Mouse (Mus musculus): ENCODE results near the gene Adgrb3. TPM values are rescaled to one million over a fixed set of nuclear protein-coding genes. Genes with fewer than 3 reads are reported as not detected.
"Not testable (repeated sequence)": the region's sequence is repeated elsewhere in the genome, so short reads cannot be mapped to it uniquely, and the experiment has no call there.

The Adgrb3 gene
- polyA plus RNA-seq, 1 experiment from 2014 or later, result 0.06 TPM

DNA sequence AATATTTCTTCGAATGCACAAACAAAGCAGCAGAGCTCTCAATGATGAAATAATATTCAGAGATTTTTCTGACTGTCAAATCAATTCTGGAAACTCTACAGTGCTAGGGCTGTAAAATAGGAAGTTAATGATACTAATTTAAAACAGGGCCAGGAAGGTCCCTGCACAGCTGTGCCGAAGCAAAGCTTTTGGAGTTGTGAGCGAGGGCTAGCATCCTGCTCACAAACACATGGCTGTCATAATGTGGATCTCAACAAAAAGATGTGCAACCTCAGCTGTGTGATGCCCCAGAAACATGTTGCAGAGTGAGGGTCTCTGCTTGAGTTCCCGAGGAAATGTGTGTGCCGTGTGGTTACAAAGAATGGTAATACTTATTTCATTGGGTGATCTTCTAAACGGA is 772.3 kb downstream of the Adgrb3 start:
- H3K4me1 ChIP-seq (replicated peaks), result no peaks in the 10 kb centered on the region
- H3K36me3 ChIP-seq (replicated peaks), result no peaks in the 10 kb centered on the region
- no peak overlapping the region for H3K4me2 ChIP-seq
- no peaks in the 10 kb centered on the region for H3K27me3 ChIP-seq
- ATAC-seq (ENCODE audit: insufficient read depth), result no peak
- H3K27ac ChIP-seq (replicated peaks), result no peak overlapping the region
- H3K4me3 ChIP-seq (replicated peaks), result no peak overlapping the region
- no peak overlapping the region for H3K9ac ChIP-seq
- 63% methylated on average over 6 of the region's 6 CpGs for WGBS (ENCODE audit: insufficient replicate concordance)
- no peaks in the 10 kb centered on the region for H3K9me3 ChIP-seq (replicated peaks)

DNA sequence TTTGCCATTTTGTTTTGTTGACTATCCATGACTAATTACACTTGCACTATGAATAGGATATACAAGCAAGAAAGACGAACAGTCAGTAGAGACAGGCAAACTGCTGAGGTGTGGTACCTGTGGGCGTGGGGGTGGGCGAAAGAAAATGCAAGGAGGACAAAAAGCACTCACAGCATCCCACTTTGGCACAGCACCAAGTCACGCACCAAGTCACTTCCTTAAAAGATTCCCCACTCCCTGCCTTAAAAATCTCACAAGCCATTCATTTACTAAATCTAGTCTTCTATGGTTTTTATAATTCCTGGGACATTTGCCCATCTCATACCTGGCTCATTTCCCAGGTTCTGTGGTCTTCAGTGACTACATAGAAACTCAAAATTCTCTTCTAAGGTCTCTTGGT is 787.4 kb downstream of the Adgrb3 start:
- ATAC-seq (ENCODE audit: insufficient read depth), result no peak
- no peak overlapping the region for H3K4me2 ChIP-seq
- 53% methylated on average over 4 of the region's 4 CpGs for WGBS (ENCODE audit: insufficient replicate concordance)
- no peak overlapping the region for H3K9ac ChIP-seq
- no peaks in the 10 kb centered on the region for H3K27me3 ChIP-seq
- no peaks in the 10 kb centered on the region for H3K4me1 ChIP-seq (replicated peaks)
- H3K36me3 ChIP-seq (replicated peaks), result no peaks in the 10 kb centered on the region
- H3K27ac ChIP-seq (replicated peaks), result no peak overlapping the region
- no peak overlapping the region for H3K4me3 ChIP-seq (replicated peaks)
- H3K9me3 ChIP-seq (replicated peaks), result no peaks in the 10 kb centered on the region

- 63% methylated on average over 10 of the region's 10 CpGs for WGBS (ENCODE audit: insufficient replicate concordance)
- no peak for ATAC-seq (ENCODE audit: insufficient read depth)
- no peak overlapping the region for H3K27ac ChIP-seq (replicated peaks)
- no peaks in the 10 kb centered on the region for H3K4me1 ChIP-seq (replicated peaks)
- no peak overlapping the region for H3K9ac ChIP-seq
- no peak overlapping the region for H3K4me2 ChIP-seq
- 0 out of 2 replicates have a peak, but pooled peaks cover 3% of the 10 kb centered on the region for H3K9me3 ChIP-seq (replicated peaks)
- no peaks in the 10 kb centered on the region for H3K36me3 ChIP-seq (replicated peaks)
- no peak overlapping the region for H3K4me3 ChIP-seq (replicated peaks)
- H3K27me3 ChIP-seq, result no peaks in the 10 kb centered on the region
These were observed 795.3 kb downstream of the Adgrb3 start for GRCm38 (mm10) chr1:25034161-25034560.

DNA sequence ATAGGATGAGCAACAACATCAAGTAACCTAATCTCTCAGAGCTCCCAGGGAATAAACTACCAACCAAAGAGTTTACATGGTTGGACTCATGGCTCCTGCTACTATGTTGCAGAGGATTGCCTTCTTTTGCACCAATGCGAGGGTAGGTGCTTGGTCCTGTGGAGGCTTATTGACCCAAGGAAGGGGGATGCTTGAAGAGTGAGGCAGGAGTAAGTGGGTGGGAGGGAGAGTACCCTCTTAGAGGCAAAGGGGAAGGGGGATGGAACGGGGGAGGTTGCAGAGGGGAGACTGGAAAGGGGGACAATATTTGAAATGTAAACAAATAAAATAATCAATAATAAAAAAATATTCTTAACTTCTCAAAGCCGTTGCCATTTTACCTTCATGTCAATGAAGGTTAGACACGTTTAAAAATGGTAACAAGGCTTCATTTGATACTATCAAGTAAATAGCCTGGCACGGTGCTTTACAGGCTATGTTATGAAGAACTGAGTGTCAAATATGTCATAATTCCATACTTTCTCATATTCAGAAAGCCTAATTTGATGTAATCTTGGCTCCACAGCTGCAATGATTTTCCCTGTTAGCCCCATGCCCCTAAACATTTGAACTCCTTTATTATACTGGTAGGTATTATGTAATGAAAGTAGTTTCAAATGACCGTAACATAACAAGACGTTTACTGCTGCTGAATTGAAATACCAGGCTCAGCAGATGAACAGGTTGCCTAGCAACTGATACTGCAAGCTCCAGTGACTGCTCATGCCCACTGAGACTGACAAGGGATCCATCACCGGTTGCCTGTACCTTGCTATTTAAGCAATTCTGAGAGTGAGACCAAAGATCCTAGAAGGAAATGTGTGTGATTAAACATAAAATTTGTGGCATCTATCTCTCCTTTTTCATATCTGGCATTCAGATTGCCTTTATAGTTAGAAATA is 796.1 kb downstream of the Adgrb3 start:
- H3K9ac ChIP-seq, result no peak overlapping the region
- H3K4me2 ChIP-seq, result no peak overlapping the region
- H3K27me3 ChIP-seq, result no peaks in the 10 kb centered on the region
- ATAC-seq (ENCODE audit: insufficient read depth), result no peak
- H3K4me1 ChIP-seq (replicated peaks), result no peaks in the 10 kb centered on the region
- 0 out of 2 replicates have a peak, but pooled peaks cover 3% of the 10 kb centered on the region for H3K9me3 ChIP-seq (replicated peaks)
- no peaks in the 10 kb centered on the region for H3K36me3 ChIP-seq (replicated peaks)
- H3K4me3 ChIP-seq (replicated peaks), result no peak overlapping the region
- H3K27ac ChIP-seq (replicated peaks), result no peak overlapping the region
- WGBS (ENCODE audit: insufficient replicate concordance), result 56% methylated on average over 8 of the region's 8 CpGs

DNA sequence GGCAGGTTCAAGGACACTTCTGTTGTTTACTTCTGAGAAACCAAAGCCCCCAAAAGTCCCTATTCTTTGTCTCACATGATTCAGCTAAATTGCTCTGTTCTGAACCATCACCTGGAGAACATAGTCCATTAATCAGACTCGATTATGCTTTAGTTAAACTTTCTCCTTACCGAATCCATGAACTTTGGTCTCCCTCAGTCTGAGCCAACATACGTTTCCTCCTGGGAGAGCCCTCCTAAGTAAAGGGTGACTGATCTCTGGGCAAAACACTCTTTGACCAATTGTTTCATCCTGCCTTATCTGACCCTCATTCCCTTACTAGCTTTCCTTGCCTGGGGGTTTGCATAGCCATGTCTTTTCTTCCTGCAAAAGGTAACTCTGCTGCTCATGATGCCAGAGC is 806.4 kb downstream of the Adgrb3 start:
- no peaks in the 10 kb centered on the region for H3K27me3 ChIP-seq
- no peak overlapping the region for H3K4me3 ChIP-seq (replicated peaks)
- no peak for ATAC-seq (ENCODE audit: insufficient read depth)
- no peaks in the 10 kb centered on the region for H3K9me3 ChIP-seq (replicated peaks)
- no peak overlapping the region for H3K4me2 ChIP-seq
- WGBS (ENCODE audit: insufficient replicate concordance), result 53% methylated on average over 3 of the region's 3 CpGs
- no peaks in the 10 kb centered on the region for H3K4me1 ChIP-seq (replicated peaks)
- no peaks in the 10 kb centered on the region for H3K36me3 ChIP-seq (replicated peaks)
- H3K27ac ChIP-seq (replicated peaks), result no peak overlapping the region
- no peak overlapping the region for H3K9ac ChIP-seq

- H3K4me1 ChIP-seq (replicated peaks); H3K4me2 ChIP-seq; H3K27me3 ChIP-seq; H3K9me3 ChIP-seq (replicated peaks); H3K9ac ChIP-seq; H3K27ac ChIP-seq (replicated peaks); H3K4me3 ChIP-seq (replicated peaks); ATAC-seq (ENCODE audit: insufficient read depth); H3K36me3 ChIP-seq (replicated peaks): not testable (repeated sequence)
- WGBS (ENCODE audit: insufficient replicate concordance), result 66% methylated on average over 8 of the region's 8 CpGs
These were observed 811.7 kb downstream of the Adgrb3 start for GRCm38 (mm10) chr1:25017851-25018250.

Data from liver, embryonic 15.5 days (tissue).